Mouse (Mus musculus) large intestine, adult 2 months (tissue): ENCODE results near the gene Paqr8. TPM values are rescaled to one million over a fixed set of nuclear protein-coding genes. Genes with fewer than 3 reads are reported as not detected.
"Not testable (repeated sequence)": the region's sequence is repeated elsewhere in the genome, so short reads cannot be mapped to it uniquely, and the experiment has no call there.

Experiments used
- DNase-seq: peaks from one replicate; pipeline ENCODE4 v3.0.0-alpha.2; 2012; ENCODE audit warnings: low read depth, low spot score
- WGBS: fragments of 180-500 bp; shearing (Covaris S2); methylation state at CpG from one replicate; pipeline ENCODE4 v1.1.7; 2018; 5-methylcytosine and 5-hydroxymethylcytosine counted together
- polyA plus RNA-seq: library from polyadenylated mRNA; depleted of rRNA; stranded (reverse); fragments of >200 nt; gene quantifications from 2 replicates; pipeline ENCODE4 v1.2.3, GENCODE M21; 2012

The Paqr8 gene
- polyA plus RNA-seq, 1 experiment = 3.0 TPM

DNA sequence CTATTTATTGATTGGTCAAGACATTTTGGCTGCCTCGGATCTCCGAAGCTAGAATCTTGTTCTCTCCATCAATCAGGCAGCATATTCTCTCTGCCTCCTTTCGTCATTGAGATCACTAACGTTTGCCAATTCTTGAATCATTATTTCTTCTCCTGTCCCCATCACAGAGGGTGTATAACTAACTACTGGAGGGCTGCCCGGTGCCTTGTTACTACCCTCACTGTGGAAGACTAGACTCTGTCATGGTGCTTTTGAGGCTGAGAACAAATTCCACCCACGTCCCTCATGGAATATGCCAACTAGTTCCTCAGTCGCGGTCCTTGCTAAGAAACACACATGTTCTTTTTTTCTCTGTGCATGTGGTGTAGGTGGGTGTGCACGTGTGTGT lies 15.7 kb downstream of the Paqr8 start:
- DNase-seq = no peak
- WGBS = 90% methylated on average over 9 of the region's 9 CpGs

DNA sequence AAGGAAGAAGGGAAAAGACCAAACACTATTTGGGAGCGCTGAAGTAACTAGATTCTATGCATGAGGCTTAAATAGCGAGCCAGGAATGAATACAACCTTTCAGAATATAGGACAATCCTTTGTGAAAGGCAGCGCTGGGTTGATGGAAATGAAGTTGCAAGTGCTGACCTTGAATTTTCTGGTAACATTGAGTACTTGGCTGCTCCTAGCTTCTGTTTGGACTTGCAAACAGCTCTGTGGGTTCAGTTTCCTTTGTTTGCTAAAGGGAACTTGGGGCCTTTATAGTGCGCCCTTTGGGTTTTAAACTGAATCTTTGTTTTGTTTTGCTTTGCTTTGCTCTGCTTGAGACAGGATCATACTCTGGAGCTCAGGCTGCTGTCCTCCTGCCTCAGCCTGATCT lies 18.1 kb downstream of the Paqr8 start:
- 74% methylated on average over 4 of the region's 4 CpGs for WGBS

DNA sequence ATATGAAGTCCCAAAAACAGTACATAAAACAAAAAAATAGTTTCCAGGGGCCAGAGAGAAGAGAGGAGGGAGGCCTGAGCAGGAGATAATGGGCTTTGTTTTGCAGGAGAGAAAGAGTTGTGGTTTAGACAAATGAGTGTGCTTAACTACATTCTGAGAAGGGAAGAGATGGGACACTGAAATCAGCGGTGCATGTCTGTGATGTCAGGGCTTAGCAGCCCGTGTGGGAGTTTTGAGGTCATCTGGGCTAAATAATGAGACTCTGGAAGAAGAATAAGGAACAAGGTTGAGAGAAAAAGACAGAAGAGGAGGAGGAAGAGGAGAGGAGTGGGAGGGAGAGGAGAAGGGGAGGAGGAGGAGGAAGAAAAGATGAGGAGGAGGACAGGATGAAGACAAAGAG lies 21.7 kb downstream of the Paqr8 start:
- DNase-seq = no peak
- 32% methylated on average over 2 of the region's 2 CpGs for WGBS

More for the DNA sequence above, 18.1 kb downstream of the Paqr8 start:
- DNase-seq = no peak

DNA sequence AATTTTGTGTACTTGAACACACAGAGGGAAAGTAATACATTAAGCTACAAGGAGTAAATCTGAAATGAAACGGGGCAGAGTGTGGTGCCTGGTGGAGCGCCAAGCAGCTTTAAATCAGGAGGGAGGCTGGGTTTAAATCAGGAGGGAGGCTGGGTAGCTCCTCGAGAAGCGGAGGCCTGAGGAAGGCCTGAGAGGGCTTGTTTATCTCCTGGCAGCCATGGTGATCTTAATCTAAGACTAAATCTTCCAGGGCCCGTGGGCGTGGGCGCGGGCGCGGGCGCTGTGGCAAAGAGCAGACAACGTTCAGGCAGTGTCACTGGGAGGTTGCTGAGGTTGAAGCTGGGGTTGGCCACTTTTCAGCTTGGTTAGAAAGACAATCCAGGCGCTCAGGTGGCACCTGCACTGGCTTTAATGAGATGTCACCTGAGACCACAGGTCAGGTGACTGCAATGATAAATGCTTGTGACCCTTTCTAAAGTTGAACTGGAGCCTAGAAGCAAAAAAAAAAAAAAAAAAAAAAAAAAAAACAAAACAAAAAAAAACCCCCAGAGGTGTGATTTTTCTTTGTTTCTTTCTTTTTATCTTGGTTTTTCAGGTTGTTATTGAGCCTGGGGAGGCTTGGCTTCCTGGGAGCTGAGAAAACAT lies 22.2 kb downstream of the Paqr8 start:
- WGBS = 41% methylated on average over 13 of the region's 13 CpGs
- DNase-seq = no peak

DNA sequence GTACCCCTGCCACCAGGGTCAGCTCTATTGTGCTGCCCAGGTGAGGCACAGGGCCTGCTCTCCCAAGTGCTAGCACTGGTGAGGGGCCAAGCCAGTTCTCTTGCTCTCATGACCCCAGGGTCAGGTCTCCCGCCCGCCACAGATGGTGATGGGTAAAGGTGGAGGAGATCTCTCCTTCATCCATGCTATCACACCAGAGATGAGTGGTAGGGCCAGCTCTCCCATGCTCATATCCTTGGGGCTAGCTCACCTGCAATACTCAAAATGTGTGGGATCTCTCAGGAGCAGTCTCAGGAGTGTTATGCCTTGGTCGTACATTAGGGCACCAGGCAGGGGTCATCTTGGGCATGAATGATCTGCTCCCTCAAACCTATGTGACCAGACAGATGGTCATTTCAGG lies 24.4 kb downstream of the Paqr8 start:
- DNase-seq = no peak
- WGBS = 98% methylated on average over 3 of the region's 3 CpGs

DNA sequence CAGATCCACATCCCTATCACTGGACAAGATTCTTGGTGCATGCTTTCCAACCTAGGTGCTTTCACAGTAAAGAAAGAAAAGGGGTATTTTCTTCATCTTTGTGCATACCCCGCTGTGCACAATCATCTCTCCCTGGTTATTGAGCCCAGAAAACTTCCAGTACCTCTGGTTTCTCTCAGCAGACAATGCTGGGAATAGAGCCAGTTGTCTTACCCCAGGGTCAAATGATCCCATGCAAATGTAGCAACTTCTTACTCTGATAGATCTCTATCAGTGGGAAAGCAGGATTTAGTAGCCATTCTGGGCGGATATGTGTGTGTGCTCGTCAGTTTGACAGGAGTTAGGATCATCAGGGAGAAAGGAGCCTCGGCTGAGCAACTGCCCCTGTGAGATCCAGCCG lies 25.2 kb downstream of the Paqr8 start:
- DNase-seq = no peak
- WGBS = 89% methylated on average over 5 of the region's 5 CpGs

DNA sequence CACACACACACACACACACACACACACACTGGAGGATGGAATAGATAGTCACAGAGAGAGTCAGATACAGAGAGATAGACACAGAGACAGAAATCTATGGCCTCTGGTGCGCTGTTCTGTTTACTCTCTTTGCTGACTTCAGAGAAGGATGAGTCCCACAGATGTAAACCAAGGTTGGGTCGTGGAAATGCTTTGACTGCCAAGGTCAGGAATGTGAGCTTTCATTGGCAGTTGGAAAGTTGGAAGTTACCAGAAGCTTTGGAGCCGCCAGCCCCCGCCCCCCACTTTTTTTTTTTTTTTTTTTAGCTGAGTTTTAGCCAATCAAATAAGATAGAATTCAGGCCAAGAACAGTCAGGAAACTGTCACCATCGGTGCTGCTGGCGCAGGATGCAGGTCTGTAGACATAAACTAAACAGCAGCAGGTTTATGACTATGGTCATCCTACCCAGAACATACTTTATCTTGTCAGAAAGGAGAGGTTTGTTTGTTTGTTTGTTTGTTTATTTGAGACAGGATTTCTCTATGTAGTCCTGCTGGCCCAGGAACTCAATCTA lies 27.2 kb downstream of the Paqr8 start:
- WGBS = 58% methylated on average over 6 of the region's 6 CpGs

DNA sequence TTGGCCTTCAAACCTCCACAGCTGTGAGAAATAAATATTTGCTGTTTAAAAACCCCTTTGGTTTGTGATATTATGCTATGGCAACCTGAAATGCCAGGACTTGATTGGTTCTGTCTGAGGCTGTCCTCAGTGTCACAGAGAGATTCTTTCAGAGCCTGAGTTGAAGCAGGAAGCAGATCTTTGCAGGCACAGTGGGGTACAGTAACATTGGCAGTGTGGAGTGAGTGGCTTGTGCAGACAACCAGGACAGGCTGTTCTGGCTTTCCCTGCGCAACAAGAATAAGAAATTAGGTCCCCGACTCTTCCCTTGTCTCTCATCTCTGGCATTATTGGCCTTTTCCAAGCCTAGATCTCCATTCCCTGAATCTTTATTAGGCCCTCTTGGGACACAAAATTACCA lies 29.3 kb downstream of the Paqr8 start:
- WGBS = 97% methylated on average over 2 of the region's 2 CpGs
- DNase-seq = no peak

More for the DNA sequence above, 27.2 kb downstream of the Paqr8 start:
- DNase-seq = no peak

DNA sequence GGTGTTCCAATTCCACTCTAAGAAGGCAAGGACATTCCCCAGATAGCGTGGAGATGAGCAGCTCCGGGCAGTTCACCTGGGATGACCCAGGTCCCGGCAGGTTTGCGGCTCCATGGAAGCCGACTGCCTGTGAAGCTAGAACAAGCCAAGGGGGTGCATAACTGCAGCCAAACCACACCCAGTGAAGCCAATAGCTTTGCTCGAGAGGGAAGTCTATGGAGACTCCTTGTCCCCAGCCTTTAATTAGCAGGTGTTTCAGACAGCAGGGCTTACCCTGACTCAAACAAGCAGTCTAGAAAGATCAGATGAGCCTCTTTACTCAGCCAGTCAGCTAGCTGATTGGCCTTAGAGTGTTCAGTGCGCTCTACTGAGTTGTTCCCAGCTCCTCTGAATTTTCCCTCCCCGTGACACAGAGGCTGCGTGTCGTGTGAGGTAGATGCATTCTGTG lies 30.7 kb downstream of the Paqr8 start:
- WGBS = 77% methylated on average over 10 of the region's 10 CpGs
- no peak for DNase-seq

DNA sequence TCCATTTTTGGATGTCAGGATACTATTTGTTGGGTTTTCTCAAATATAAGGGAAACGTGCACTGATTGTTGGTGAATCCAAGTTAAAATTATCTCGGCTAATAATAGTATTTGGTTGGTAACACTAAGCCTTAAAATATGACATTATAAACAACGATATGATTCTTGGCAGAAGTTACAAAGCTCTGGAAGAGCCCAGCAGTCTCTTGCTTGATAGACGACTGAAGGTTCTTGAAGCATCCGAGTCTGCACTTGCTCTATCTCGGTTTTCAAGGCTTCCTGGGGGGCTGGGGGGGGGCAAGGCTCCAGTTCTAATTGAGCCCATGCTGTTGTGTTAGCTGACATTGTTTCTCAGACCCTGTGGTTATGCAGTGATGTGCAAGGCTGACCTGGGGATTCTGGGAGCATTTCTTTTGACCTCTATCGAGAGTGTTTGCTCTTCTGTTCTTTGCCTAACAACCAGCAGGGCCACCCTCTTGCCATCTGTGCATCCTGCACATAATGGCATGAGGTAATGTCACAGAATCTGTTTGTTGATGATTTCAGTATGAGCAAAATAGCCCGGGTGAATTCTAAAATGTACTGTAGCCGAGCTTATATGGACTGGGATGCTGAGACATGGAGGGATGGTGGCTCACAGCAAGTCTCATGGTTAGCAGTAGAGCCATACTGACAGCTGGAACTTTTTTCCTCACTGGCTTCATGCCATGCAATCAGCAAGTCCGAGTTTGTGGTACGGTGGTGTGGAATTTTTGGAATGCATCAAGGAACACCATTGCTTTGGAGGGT lies 32.4 kb downstream of the Paqr8 start:
- 49% methylated on average over 11 of the region's 11 CpGs for WGBS
- no peak for DNase-seq

DNA sequence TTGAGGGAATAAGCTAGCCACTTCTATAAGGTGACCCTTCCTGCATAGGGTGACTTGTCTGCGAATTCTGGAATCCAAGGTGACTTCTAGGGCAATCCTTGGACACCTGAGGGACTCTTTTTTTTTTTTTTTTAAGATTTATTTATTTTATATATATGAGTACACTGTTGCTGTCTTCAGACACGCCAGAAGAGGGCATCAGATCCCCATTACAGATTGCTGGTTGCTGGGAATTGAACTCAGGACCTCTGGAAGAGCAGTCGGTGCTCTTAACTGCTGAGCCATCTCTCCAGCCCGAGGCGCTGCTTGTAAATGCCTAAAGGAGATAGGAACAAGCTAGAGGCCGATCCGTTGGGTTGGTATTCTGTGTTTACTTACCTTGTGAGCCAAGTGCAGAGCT lies 34.9 kb downstream of the Paqr8 start:
- WGBS = 74% methylated on average over 7 of the region's 7 CpGs
- not testable (repeated sequence) for DNase-seq

DNA sequence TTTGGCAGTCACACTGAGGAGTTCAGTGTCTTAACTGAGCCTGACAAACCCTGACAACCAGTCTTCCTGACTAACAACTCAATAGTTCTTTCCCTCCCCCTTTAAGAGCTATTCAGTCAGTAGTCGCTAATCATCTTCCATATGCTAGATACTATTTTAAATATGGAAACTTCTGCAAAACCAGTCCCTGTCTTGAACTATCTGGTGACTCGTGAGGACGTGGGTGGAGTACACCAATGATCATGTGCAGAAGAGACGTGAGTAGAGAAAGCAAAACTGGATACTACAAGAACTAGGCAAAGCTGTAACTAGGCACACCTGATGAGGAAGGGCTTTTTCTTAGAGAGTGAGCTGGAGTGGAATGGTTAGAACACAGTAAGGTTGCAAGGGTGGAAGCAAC lies 35.5 kb downstream of the Paqr8 start:
- 82% methylated on average over 4 of the region's 4 CpGs for WGBS
- no peak for DNase-seq

DNA sequence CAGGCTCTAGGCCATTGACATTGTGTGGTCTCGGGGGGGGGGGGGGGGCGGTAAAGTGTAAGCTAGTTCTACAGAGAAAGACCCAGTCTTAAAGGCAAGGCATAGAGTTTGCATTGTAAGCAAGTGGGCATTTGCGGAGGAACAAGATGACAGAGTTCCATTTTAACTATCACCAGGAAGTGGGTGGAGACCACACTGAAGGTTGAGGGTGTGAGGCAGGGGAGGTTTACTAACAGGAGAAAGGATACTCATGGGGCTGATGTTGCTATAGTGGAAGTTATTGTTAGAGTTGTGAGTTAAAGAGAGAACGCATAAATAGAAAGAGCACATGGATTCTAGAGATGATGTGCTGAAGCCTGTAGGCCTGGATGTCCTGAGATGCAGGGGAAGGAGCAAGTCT lies 36.0 kb downstream of the Paqr8 start:
- WGBS = 77% methylated on average over 4 of the region's 4 CpGs
- no peak for DNase-seq

DNA sequence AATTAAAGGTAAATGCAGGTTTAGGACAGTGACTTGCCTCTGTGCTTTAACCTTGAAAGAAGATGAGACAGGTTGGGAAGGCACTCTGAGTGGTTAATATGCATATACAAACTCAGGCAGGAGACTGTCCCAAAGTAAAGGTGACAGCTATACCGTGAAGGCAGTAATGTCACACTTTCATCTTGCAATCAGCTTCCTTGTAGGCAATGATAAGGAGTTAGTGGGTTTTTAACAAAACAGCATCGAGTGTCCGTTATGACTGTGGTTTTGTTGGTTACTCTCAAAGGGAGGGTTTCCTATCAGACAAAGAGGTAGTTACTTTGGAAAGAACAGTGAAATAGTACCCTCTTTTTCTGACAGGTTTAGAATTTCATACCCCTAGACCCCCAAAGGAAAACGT lies 38.1 kb downstream of the Paqr8 start:
- WGBS = 63% methylated on average over 4 of the region's 4 CpGs

DNA sequence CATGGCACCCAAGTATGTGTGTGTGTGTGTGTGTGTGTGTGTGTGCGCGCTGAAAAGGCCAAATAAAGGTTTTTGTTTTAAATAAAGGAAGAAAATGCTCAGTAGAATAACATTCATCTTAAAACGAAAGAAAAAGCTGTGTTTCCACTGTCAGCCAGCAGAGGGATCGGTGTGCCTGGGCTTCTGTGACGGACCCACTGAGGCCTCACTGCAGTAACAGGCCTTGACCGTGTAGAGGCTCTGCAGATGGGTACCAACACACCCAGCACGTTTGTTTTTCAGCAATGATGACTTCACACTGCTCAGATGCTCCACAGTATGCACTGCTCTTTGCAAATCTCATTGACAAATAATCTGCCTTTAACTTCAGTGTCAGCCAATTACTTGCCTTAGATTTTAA lies 43.1 kb downstream of the Paqr8 start:
- WGBS = 27% methylated on average over 7 of the region's 7 CpGs
- no peak for DNase-seq

More for the DNA sequence above, 38.1 kb downstream of the Paqr8 start:
- no peak for DNase-seq

DNA sequence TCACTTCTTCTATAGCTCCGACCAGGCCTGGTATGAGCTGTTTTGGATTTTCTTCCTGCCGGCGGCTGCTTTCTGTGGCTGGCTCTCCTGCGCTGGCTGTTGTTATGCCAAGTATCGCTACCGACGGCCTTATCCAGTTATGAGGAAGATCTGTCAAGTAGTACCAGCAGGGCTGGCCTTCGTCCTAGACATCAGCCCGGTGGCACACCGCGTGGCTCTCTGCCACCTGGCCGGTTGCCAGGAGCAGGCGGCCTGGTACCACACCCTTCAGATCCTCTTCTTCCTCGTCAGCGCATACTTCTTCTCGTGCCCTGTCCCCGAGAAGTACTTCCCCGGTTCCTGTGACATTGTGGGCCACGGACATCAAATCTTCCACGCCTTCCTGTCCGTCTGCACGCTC lies 44.7 kb downstream of the Paqr8 start:
- 63% methylated on average over 22 of the region's 22 CpGs for WGBS

DNA sequence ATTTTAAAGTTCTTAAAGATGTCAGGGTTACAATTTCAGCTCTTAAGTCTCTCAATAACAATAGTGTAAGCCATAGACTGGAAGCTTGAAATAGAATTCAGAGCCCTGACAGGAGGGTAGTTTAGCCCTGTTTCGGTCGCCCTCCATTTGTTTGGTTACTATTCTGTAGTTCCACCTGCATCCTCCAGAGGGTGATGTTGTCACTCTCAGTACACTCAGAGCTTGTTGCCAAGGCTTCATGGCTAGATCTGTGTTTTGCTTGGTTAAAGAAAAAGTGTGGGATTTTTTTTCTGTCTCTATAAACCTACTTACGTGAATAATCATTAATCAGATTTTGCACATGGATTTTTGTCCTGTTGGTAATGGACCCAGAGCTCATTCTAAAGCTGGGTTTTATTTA lies 48.6 kb downstream of the Paqr8 start:
- peak; percentile 36 for DNase-seq
- WGBS = 23% methylated on average over 3 of the region's 3 CpGs

More for the DNA sequence above, 44.7 kb downstream of the Paqr8 start:
- no peak for DNase-seq

DNA sequence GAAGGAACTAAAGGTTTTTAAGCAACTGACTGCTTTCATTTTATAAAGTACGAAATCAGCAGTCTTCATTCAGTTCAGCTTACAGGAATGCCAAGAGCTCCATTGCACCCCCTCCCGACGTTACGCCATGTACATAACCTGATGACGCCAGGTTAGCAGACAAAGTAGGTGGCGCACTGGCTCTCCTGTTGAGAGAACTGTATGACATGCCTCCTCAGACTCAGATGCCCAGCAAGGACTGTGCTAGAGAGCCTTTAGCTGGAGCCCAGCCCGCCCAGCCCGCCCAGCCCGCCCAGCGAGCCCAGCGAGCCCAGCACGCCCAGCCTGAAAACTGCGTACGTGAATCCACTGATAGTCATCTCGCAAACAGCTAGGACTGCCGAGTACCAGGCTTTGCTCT lies 49.7 kb downstream of the Paqr8 start:
- 59% methylated on average over 16 of the region's 16 CpGs for WGBS
- DNase-seq = no peak

DNA sequence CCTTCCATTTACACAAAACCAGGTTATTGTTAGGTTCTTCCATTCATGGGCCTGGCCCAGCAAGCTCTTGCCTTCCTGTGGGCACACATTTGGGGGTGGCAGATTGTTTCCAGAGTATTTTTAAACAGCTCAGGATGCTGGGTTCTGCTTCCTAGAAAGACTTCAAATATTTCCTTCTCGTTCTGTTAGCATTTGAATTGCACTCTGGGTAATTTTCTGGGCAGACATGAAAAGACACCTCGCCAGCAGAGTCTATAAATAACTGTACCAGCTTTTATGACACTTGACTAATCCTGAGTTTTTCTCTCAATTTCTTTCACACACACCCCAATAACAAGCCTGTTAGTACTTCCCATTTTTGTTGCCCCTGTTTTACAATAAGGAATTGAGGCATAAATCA lies 50.9 kb downstream of the Paqr8 start:
- 18% methylated on average over 2 of the region's 2 CpGs for WGBS
- DNase-seq = no peak

DNA sequence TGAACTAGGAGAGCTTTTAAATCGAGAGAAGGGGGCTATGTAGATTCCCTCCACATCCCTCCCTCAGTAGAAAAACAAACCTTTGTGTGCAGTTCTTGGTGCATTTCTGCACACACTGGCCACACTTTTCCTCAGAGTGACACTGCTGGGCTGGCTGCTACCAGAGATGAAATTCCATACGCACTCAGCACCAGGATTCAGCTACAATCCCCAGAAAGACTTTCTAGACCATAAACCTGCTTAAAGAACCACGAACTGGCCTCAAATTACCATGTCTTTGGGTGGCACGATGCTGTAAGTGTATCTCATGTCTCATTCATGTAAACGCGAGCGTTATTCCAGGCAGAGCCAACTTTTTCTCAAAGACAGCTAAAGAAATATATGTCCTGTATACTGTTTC lies 51.5 kb downstream of the Paqr8 start:
- no peak for DNase-seq
- WGBS = 74% methylated on average over 7 of the region's 7 CpGs

DNA sequence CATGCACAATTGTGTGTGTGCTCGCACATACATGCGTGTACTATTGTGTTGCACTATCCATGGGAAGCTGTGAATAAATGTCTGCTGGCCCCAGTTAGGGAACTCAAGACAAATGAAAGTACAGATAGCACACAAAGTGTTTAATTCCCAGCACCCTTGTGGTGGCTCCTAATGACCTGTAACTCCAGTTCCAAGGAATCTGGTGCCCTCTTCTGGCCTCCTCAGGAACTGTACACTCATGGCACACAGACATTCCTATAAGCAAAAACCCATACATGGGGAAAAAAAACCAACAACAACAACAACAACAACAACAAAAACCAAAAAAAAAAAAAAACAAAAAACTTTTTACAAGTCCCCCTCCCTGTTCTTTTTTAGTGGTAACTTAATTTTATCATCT lies 52.6 kb downstream of the Paqr8 start:
- no peak for DNase-seq
- WGBS = 99% methylated on average over 2 of the region's 2 CpGs
